Mouse (Mus musculus): ENCODE data around the gene Ndufa7.

GRCm38 (mm10) chr17:33810334-33811141 lies 13.8 kb upstream of the Ndufa7 start, which contains the start of gene Kank3:
- no peak for TF ChIP-seq POLR2A (IDR thresholded peaks at IDR 0.05; ENCODE audit: low read depth, low read length)
- no peak for TF ChIP-seq CTCF (IDR thresholded peaks at IDR 0.05; ENCODE audit: extremely low read depth, insufficient read length, insufficient replicate concordance, low read depth, low read length)

Measured in small intestine, adult 2 months (tissue).